Mouse (Mus musculus): ENCODE results near the gene Ccdc51. TPM values are rescaled to one million over a fixed set of nuclear protein-coding genes. Genes with fewer than 3 reads are reported as not detected.
A peak's percentile ranks its signal among the peaks of the same experiment; 100 is the strongest.

The Ccdc51 gene
- polyA plus RNA-seq, 1 experiment from 2014 or later: 12.9 TPM

DNA sequence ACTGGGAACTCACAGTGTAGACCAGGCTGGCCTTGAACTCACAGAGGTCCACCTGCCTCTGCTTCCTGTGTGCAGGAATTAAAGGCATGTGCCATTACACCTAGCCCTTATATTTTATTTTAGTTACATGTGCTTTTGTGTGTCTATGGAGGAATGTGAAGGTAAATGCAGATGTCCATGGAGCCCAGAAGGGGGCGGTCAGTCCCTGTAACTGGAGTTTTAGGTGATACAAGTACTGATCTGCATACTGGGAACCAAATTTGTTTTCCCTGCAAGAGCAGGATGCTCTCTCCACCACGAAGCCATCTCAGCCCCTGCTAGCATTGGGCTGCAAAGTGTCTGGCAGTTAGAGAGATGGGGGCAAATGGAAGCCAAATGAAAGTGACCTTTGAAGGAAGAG is 2.6 kb downstream of the Ccdc51 start:
- no peaks in the 10 kb centered on the region for H3K27me3 ChIP-seq (ENCODE audit: insufficient read depth, low read length)
- 0 out of 2 replicates have a peak, but pooled peaks cover 8% of the 10 kb centered on the region for H3K36me3 ChIP-seq (ENCODE audit: insufficient read depth, low read length)
- WGBS: 21% methylated on average over 2 of the region's 2 CpGs
- ATAC-seq (replicated peaks; ENCODE audit: low FRiP score, low read depth) (no peak), DNase-seq (ENCODE audit: low spot score) (peak; percentile 84)
- H3K4me2 ChIP-seq (ENCODE audit: low read length): no peak overlapping the region
- H3K9ac ChIP-seq (ENCODE audit: low read depth, low read length): no peak overlapping the region
- no peak overlapping the region for H3K4me3 ChIP-seq (replicated peaks; ENCODE audit: low read depth, low read length)
- H3K4me1 ChIP-seq (replicated peaks; ENCODE audit: insufficient read depth, low read length): peaks cover 17% of the 10 kb centered on the region; the same call in 1 of the 2 replicates
- H3K27ac ChIP-seq: no peak overlapping the region
- peak; percentile 77 for TF ChIP-seq CTCF (IDR thresholded peaks at IDR 0.05; ENCODE audit: low read depth)
- H3K9me3 ChIP-seq (replicated peaks; ENCODE audit: low read length): no peaks in the 10 kb centered on the region

DNA sequence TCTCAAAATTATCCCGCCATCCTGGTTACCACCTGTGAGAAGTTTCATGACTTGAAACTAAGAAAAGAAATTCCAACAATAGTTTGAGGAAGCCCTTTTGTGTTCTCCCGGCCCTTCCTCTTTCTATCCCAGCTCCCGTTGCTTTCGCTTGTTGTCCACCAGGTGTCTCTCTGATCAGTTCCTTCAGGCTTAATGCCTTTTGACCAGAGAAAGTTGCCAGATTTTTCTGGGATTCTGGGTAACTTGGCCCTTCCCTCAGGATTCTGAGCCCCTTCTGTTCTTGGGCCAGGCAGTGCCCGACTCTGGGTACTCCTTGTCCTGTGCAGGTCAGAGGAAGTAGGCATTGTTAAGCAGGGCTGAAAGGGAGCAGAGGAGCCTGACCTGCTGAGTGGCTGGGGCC is 5.7 kb downstream of the Ccdc51 start:
- Histone ChIP-seq H3K4me1 (replicated peaks; ENCODE audit: insufficient read depth, low read length) (peaks cover 10% of the 10 kb centered on the region; the same call in 1 of the 2 replicates), H3K27me3 (ENCODE audit: insufficient read depth, low read length) (no peaks in the 10 kb centered on the region), H3K4me2 (ENCODE audit: low read length) (no peak overlapping the region), H3K9ac (ENCODE audit: low read depth, low read length) (no peak overlapping the region), H3K27ac (no peak overlapping the region), H3K4me3 (replicated peaks; ENCODE audit: low read depth, low read length) (no peak overlapping the region), H3K9me3 (replicated peaks; ENCODE audit: low read length) (no peaks in the 10 kb centered on the region), H3K36me3 (ENCODE audit: insufficient read depth, low read length) (no peaks in the 10 kb centered on the region)
- TF ChIP-seq CTCF (IDR thresholded peaks at IDR 0.05; ENCODE audit: low read depth): peak; percentile 80
- DNase-seq (ENCODE audit: low spot score) (peak; percentile 88), ATAC-seq (replicated peaks; ENCODE audit: low FRiP score, low read depth) (no peak)
- WGBS: 11% methylated on average over 5 of the region's 5 CpGs

DNA sequence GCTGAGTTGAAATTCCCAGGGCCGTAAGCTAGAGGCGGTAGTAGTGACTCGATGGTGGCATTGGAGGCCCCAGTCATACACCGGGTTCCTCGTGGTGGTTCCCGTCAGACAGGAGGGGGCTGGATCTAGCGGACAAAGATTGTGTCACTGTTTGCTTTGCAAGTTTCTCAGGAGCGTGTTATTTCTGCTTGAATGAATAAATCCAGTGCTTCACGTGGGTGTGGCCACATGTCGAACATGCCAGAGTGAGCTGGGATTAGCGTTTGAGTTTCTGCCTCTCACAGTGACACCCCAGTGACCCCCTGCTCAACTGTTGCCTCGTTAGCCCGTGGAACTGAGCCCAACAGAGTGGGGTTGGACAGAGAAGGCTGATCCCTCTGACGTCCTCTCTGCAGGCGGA is 8.2 kb downstream of the Ccdc51 start:
- ATAC-seq (replicated peaks; ENCODE audit: low FRiP score, low read depth) (no peak), DNase-seq (ENCODE audit: low spot score) (no peak)
- no peak overlapping the region for H3K4me3 ChIP-seq (replicated peaks; ENCODE audit: low read depth, low read length)
- no peaks in the 10 kb centered on the region for H3K9me3 ChIP-seq (replicated peaks; ENCODE audit: low read length)
- TF ChIP-seq CTCF (IDR thresholded peaks at IDR 0.05; ENCODE audit: low read depth): no peak
- no peaks in the 10 kb centered on the region for H3K27me3 ChIP-seq (ENCODE audit: insufficient read depth, low read length)
- WGBS: 43% methylated on average over 15 of the region's 15 CpGs
- H3K4me1 ChIP-seq (replicated peaks; ENCODE audit: insufficient read depth, low read length): peaks cover 20% of the 10 kb centered on the region
- no peak overlapping the region for H3K9ac ChIP-seq (ENCODE audit: low read depth, low read length)
- H3K4me2 ChIP-seq (ENCODE audit: low read length): no peak overlapping the region
- no peaks in the 10 kb centered on the region for H3K36me3 ChIP-seq (ENCODE audit: insufficient read depth, low read length)
- 0 out of 2 replicates have a peak overlapping the region, but pooled peaks have one; percentile 16 for H3K27ac ChIP-seq

DNA sequence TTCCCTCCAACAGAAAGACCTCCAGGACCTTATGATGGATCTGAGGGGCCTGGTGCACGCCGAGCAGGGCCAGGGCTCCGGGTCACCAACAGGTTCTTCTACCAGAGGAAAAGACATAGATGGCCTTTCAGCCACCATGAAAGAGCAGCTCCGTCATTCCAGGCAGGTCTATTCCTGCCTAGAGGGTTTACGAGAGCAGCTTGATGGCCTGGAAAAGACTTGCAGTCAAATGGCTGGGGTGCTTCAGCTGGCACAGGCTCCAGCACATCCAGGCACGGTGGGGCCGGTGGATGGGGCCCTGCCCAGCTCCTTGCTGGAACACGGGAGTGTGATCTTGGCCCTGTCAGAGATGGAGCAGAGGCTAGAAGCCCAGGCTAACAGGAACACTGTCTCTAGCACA is 9.5 kb downstream of the Ccdc51 start:
- ATAC-seq (replicated peaks; ENCODE audit: low FRiP score, low read depth): no peak
- 84% methylated on average over 8 of the region's 8 CpGs for WGBS
- peaks cover 20% of the 10 kb centered on the region for H3K4me1 ChIP-seq (replicated peaks; ENCODE audit: insufficient read depth, low read length)
- no peak overlapping the region for H3K4me3 ChIP-seq (replicated peaks; ENCODE audit: low read depth, low read length)
- no peak for TF ChIP-seq CTCF (IDR thresholded peaks at IDR 0.05; ENCODE audit: low read depth)
- no peaks in the 10 kb centered on the region for H3K9me3 ChIP-seq (replicated peaks; ENCODE audit: low read length)
- H3K9ac ChIP-seq (ENCODE audit: low read depth, low read length): no peak overlapping the region
- no peaks in the 10 kb centered on the region for H3K36me3 ChIP-seq (ENCODE audit: insufficient read depth, low read length)
- no peaks in the 10 kb centered on the region for H3K27me3 ChIP-seq (ENCODE audit: insufficient read depth, low read length)
- no peak overlapping the region for H3K4me2 ChIP-seq (ENCODE audit: low read length)
- DNase-seq (ENCODE audit: low spot score): no peak
- H3K27ac ChIP-seq: no peak overlapping the region

DNA sequence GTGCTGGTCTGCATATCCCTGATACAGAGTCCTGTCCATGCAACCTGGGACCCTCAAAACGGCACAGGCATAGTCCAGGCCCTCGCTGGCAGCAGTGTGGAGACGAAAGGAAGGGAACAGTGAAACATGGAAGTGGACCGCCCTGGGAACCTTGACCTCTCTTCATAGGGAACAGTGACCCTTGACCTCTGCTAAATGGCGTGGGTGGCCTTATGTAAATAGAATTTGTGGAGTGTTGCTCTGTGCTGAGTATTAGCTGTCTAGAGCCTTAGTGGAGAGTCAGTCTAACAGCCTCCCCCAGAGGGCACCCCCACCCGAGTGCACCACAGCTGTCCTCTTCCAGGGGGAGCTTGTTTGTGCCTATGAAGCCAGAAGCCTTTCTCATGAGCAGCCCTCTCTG is 10.5 kb downstream of the Ccdc51 start:
- WGBS: 52% methylated on average over 6 of the region's 6 CpGs
- no peak overlapping the region for H3K9ac ChIP-seq (ENCODE audit: low read depth, low read length)
- no peaks in the 10 kb centered on the region for H3K9me3 ChIP-seq (replicated peaks; ENCODE audit: low read length)
- H3K36me3 ChIP-seq (ENCODE audit: insufficient read depth, low read length): no peaks in the 10 kb centered on the region
- no peaks in the 10 kb centered on the region for H3K27me3 ChIP-seq (ENCODE audit: insufficient read depth, low read length)
- H3K27ac ChIP-seq: no peak overlapping the region
- no peak for ATAC-seq (replicated peaks; ENCODE audit: low FRiP score, low read depth)
- DNase-seq (ENCODE audit: low spot score): no peak
- peaks cover 25% of the 10 kb centered on the region for H3K4me1 ChIP-seq (replicated peaks; ENCODE audit: insufficient read depth, low read length)
- TF ChIP-seq CTCF (IDR thresholded peaks at IDR 0.05; ENCODE audit: low read depth): no peak
- no peak overlapping the region for H3K4me3 ChIP-seq (replicated peaks; ENCODE audit: low read depth, low read length)
- no peak overlapping the region for H3K4me2 ChIP-seq (ENCODE audit: low read length)

DNA sequence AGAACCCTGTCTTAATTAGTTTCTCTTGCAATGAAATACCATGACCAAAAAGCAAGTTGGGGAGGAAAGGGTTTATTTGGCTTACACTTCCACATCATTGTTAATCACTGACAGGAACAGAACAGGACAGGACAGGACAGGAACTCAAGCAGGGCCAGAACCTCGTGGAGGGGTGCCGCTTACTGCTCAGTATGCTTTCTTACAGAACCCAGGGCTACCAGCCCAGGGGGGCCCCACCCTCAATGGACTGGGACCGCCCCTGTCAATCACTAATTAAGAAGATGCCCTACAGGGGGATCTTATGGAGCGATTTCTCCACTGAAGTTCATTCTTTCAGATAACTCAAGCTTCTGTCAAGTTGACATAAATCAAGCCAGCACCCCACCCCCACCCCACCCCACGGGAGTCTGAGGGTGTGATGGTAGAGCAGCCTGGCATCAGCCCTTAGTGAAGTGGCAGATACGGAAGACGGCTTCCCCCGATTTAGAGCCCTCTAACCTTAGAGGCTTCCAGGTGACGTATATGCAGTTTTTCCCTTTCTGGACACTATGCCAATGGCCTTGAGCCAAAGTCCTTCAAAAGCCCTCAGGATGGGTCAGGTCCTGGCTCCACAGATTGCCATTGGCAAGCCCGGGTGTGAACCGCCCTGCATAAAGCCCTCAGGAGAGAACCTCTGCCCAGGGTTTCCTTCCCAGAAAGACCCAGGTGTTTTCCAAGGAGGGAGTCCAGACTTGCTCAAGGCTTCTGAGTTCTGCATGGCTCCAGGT is 11.7 kb downstream of the Ccdc51 start:
- Histone ChIP-seq H3K36me3 (ENCODE audit: insufficient read depth, low read length) (no peaks in the 10 kb centered on the region), H3K27me3 (ENCODE audit: insufficient read depth, low read length) (no peaks in the 10 kb centered on the region), H3K4me2 (ENCODE audit: low read length) (peak overlapping the region; percentile 91), H3K4me1 (replicated peaks; ENCODE audit: insufficient read depth, low read length) (peaks cover 36% of the 10 kb centered on the region), H3K9me3 (replicated peaks; ENCODE audit: low read length) (no peaks in the 10 kb centered on the region), H3K27ac (peak overlapping the region; percentile 98), H3K4me3 (replicated peaks; ENCODE audit: low read depth, low read length) (peak overlapping the region; percentile 74), H3K9ac (ENCODE audit: low read depth, low read length) (peak overlapping the region; percentile 91)
- ATAC-seq (replicated peaks; ENCODE audit: low FRiP score, low read depth) (peak; percentile 15), DNase-seq (ENCODE audit: low spot score) (no peak)
- no peak for TF ChIP-seq CTCF (IDR thresholded peaks at IDR 0.05; ENCODE audit: low read depth)
- 13% methylated on average over 11 of the region's 11 CpGs for WGBS

Measured in kidney, postnatal 0 days (tissue).